Mouse (Mus musculus) heart, adult 8-10 months (tissue): ENCODE results near the gene Tex35. TPM values are rescaled to one million over a fixed set of nuclear protein-coding genes. Genes with fewer than 3 reads are reported as not detected.

Source experiments
- DNase-seq: peaks from one replicate; pipeline ENCODE4 v3.0.0; 2022; ENCODE audit warnings: low spot score
- total RNA-seq, 4 experiments: library from RNA; stranded (reverse); gene quantifications; 2 replicates each; pipeline ENCODE4 v1.2.4; 2022

Tex35 gene
- total RNA-seq: not detected

- no peak for DNase-seq
Observed at GRCm38 (mm10) chr1:157108580-157108979, at the start of gene Tex35. TSS of gene Tex35 (minus strand) at chr1:157108680.

GRCm38 (mm10) chr1:157153781-157154180 is 45.3 kb upstream of the Tex35 start:
- DNase-seq: no peak

- DNase-seq: no peak
Observed at GRCm38 (mm10) chr1:157150107-157150506, 41.6 kb upstream of the Tex35 start.

GRCm38 (mm10) chr1:157144621-157145020 is 36.1 kb upstream of the Tex35 start:
- no peak for DNase-seq

- no peak for DNase-seq
Observed at GRCm38 (mm10) chr1:157143326-157143932, 34.9 kb upstream of the Tex35 start.

GRCm38 (mm10) chr1:157141014-157141413 is 32.5 kb upstream of the Tex35 start:
- DNase-seq: peak; percentile 5

- no peak for DNase-seq
Observed at GRCm38 (mm10) chr1:157137854-157138241, 29.4 kb upstream of the Tex35 start.

- no peak for DNase-seq
Observed at GRCm38 (mm10) chr1:157137132-157137853, 28.8 kb upstream of the Tex35 start.

- peak; percentile 44 for DNase-seq
Observed at GRCm38 (mm10) chr1:157128219-157128618, 19.7 kb upstream of the Tex35 start.

GRCm38 (mm10) chr1:157123836-157124235 is 15.4 kb upstream of the Tex35 start:
- no peak for DNase-seq

GRCm38 (mm10) chr1:157119168-157119567 is 10.7 kb upstream of the Tex35 start:
- DNase-seq: no peak

- no peak for DNase-seq
Observed at GRCm38 (mm10) chr1:157117440-157117839, 9.0 kb upstream of the Tex35 start.

GRCm38 (mm10) chr1:157114492-157114891 is 6.0 kb upstream of the Tex35 start:
- DNase-seq: no peak

GRCm38 (mm10) chr1:157110287-157110835 is 1.9 kb upstream of the Tex35 start:
- DNase-seq: no peak

- peak; percentile 60 for DNase-seq
Observed at GRCm38 (mm10) chr1:157101122-157101865, 7.2 kb downstream of the Tex35 start.

- DNase-seq: no peak
Observed at GRCm38 (mm10) chr1:157095534-157095933, 12.9 kb downstream of the Tex35 start.

- peak; percentile 36 for DNase-seq
Observed at GRCm38 (mm10) chr1:157092622-157093021, 15.9 kb downstream of the Tex35 start.

- no peak for DNase-seq
Observed at GRCm38 (mm10) chr1:157092140-157092539, 16.3 kb downstream of the Tex35 start.

- no peak for DNase-seq
Observed at GRCm38 (mm10) chr1:157090835-157091234, 17.6 kb downstream of the Tex35 start.

- DNase-seq: peak; percentile 56
Observed at GRCm38 (mm10) chr1:157086097-157086994, 22.1 kb downstream of the Tex35 start.

- no peak for DNase-seq
Observed at GRCm38 (mm10) chr1:157082931-157083330, 25.5 kb downstream of the Tex35 start.
